Mouse (Mus musculus): ENCODE data around the gene Usp35. TPM values are rescaled to one million over a fixed set of nuclear protein-coding genes. Genes with fewer than 3 reads are reported as not detected.

Gene Usp35
- polyA plus RNA-seq, 1 experiment, result 5.0 TPM

DNA sequence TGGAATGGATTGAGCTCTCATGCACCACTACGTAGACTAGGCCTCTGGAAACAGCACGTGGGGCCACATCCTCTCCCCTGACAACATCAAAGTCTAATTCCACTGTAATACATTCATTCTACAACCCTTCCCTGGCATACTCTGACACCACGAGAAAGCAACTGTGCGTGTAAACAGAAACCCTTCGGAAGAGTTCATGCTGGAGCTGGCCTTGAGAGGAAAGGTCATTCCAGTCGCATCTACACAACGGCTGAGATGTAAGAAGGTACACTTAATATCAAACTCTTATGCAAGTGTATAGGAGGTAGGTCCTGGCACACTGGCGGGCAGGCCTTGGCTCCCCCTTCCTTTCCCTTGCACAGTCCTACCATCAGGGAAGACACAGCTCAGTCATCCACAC, 7.5 kb downstream of the Usp35 start:
- Histone ChIP-seq H3K27ac (ENCODE audit: insufficient read depth, low read length) (no peak overlapping the region), H3K4me1 (ENCODE audit: control insufficient read depth, insufficient read depth, low read length) (no peaks in the 10 kb centered on the region), H3K4me3 (ENCODE audit: insufficient read depth, low read length) (no peak overlapping the region)
- TF ChIP-seq POLR2A (IDR thresholded peaks at IDR 0.05; ENCODE audit: low read depth, low read length) (no peak), CTCF (IDR thresholded peaks at IDR 0.05; ENCODE audit: borderline replicate concordance, insufficient read depth, low read length) (no peak)

DNA sequence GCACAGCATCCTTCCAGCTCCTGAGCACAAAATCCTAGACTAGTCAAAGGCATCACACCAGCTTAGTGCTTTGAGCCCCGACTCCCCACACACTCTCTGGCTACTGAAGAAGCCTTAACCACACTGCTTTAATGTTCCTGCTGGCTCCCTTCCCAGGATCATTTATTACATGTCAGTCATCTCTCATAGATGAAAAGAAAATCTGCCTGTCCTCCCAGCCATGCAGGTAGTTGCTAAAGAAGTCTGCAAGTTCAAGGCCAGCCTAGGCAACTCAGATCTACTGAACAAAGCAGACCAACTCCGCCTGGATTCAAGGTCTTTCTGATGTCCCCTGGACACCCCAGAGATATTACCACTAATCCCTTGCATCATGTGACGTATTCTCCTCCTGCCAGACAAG, 14.1 kb downstream of the Usp35 start:
- H3K27ac ChIP-seq (ENCODE audit: insufficient read depth, low read length), result no peak overlapping the region

DNA sequence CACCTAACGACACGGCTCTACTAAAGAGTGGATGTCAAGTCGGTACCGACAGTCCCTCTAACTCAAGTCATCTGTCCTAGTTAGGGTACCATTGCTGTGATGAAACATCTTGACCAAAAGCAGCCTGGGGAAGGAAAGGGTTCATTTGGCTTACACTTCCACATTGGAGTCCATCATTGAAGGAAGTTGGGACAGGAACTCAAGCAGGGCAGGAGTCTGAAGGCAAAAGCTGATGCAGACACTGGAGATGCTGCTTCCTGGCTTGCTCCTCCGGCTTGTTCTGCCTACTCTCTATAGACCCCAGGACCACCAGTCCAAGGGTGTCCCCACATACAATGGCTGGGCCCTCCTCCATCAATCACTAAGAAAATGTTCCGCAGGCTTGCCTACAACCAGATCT, 16.2 kb downstream of the Usp35 start:
- no peak for TF ChIP-seq POLR2A (IDR thresholded peaks at IDR 0.05; ENCODE audit: low read depth, low read length)
- TF ChIP-seq CTCF (IDR thresholded peaks at IDR 0.05; ENCODE audit: borderline replicate concordance, insufficient read depth, low read length), result no peak
- no peak overlapping the region for H3K27ac ChIP-seq (ENCODE audit: insufficient read depth, low read length)
- no peaks in the 10 kb centered on the region for H3K4me1 ChIP-seq (ENCODE audit: control insufficient read depth, insufficient read depth, low read length)
- no peak overlapping the region for H3K4me3 ChIP-seq (ENCODE audit: insufficient read depth, low read length)

More for the DNA sequence above, 14.1 kb downstream of the Usp35 start:
- no peak overlapping the region for H3K4me3 ChIP-seq (ENCODE audit: insufficient read depth, low read length)
- no peak for TF ChIP-seq POLR2A (IDR thresholded peaks at IDR 0.05; ENCODE audit: low read depth, low read length)
- no peak for TF ChIP-seq CTCF (IDR thresholded peaks at IDR 0.05; ENCODE audit: borderline replicate concordance, insufficient read depth, low read length)
- H3K4me1 ChIP-seq (ENCODE audit: control insufficient read depth, insufficient read depth, low read length), result no peaks in the 10 kb centered on the region

DNA sequence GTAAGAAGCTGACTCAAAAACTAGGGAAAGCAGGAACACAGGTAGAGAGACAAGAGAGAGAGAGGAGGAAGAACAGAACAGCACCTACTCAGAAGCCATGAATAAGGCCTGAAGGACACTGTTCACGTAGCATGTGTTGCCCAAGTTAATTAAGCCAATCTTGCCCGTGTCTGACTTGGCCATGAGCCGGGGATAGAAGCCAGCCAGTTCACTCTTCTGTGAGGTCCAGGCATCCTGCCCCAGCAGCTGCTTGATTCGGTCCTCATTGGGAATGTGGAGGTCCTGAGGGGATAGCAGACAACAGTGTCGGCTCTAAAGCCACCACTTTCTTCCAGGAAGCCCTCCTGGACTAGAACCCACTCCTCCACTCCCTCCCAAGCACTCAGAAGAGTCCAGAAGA, 17.2 kb downstream of the Usp35 start:
- TF ChIP-seq POLR2A (IDR thresholded peaks at IDR 0.05; ENCODE audit: low read depth, low read length), result no peak
- TF ChIP-seq CTCF (IDR thresholded peaks at IDR 0.05; ENCODE audit: borderline replicate concordance, insufficient read depth, low read length), result no peak
- H3K4me1 ChIP-seq (ENCODE audit: control insufficient read depth, insufficient read depth, low read length), result no peaks in the 10 kb centered on the region
- no peak overlapping the region for H3K27ac ChIP-seq (ENCODE audit: insufficient read depth, low read length)
- H3K4me3 ChIP-seq (ENCODE audit: insufficient read depth, low read length), result no peak overlapping the region

DNA sequence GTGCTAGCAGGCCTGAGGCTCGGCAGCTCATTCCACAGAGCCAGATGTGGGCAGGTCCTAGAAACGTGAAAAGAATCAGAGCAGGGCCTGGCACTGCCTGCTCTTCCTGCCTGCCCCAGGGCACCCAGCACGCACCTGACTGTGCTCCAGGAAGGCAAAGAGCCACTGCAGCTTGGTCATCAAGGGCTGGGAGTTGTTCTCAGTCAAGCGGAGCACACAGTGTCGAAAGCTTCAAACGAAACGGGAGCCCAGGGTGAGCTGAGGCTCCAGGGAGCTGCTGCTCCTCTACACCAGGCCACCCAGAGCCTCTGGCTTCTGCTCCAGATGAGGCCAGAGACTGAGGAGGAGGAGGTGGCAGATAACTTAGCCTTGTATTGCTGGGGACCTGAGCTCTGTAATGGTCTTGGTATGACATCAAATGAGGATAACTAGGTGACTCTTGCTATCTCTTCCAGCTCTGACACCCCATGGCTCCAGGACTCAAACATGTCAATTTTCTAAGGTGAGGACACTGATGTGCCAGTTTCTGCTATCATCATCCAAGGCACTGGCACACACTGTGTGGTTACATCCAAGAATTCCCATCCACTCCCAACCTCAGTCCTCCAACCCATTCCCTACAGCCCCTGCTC, 18.3 kb downstream of the Usp35 start:
- no peaks in the 10 kb centered on the region for H3K4me1 ChIP-seq (ENCODE audit: control insufficient read depth, insufficient read depth, low read length)
- no peak overlapping the region for H3K27ac ChIP-seq (ENCODE audit: insufficient read depth, low read length)
- H3K4me3 ChIP-seq (ENCODE audit: insufficient read depth, low read length), result no peak overlapping the region
- no peak for TF ChIP-seq POLR2A (IDR thresholded peaks at IDR 0.05; ENCODE audit: low read depth, low read length)
- no peak for TF ChIP-seq CTCF (IDR thresholded peaks at IDR 0.05; ENCODE audit: borderline replicate concordance, insufficient read depth, low read length)

DNA sequence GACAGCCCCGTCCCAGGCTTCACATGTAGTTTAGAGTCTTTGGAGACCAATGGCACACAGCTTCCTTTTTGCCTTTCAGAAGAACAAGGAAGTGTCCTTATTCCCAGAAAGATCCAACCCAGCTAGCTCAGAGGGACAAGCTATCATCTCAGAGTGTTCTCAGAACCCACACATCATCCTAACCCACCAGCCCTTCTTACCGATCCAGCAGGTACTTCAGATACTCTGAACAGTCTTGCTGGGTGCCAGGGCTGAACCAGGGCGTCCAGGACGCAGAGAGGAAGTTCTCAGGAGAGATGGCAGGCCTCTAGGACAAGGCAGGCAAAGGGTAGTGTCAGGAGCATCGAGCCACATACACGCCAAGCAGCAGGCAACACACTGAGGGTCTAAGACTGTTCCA, 19.0 kb downstream of the Usp35 start:
- H3K4me1 ChIP-seq (ENCODE audit: control insufficient read depth, insufficient read depth, low read length), result no peaks in the 10 kb centered on the region
- no peak overlapping the region for H3K4me3 ChIP-seq (ENCODE audit: insufficient read depth, low read length)
- no peak for TF ChIP-seq POLR2A (IDR thresholded peaks at IDR 0.05; ENCODE audit: low read depth, low read length)
- H3K27ac ChIP-seq (ENCODE audit: insufficient read depth, low read length), result no peak overlapping the region

DNA sequence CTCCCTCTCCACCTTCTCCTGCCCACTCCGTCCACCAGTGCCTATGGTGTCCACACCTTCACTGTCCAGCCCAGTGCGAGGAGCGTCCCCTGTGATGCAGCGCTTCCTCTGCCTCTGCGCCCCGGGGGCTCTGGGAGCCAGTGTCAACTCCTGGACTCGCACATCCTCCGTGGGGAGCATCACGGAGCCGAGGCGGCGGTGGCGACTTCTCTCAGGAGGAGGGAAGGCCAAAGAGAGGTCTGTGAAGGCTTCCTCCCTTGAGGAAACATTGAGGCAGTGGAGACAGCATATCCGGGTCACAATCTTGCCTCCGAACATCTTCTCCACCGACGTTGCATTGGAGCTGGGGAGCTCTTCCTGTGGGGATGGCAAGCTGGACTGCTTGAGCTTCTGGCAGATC, 19.6 kb downstream of the Usp35 start:
- no peak overlapping the region for H3K27ac ChIP-seq (ENCODE audit: insufficient read depth, low read length)

DNA sequence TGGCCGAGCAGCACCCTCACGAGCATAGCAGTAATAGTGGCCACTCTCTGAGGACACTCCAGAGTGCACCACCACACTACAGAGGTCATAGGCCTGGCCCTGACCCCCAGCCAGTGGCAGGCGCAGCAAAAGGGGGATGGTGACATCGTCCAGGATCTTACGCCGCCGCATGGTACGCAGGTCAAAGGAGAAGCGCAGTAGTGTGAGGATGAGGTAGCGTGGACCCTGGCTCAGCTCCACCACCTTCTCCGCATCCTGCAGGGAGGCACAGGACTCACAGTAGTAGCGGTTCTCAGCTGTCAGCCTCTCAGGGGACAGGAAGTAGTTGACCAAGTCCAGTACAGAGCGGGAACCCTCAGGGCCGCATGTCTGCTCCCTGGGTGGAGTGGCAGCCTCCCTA, 20.2 kb downstream of the Usp35 start:
- Histone ChIP-seq H3K4me1 (ENCODE audit: control insufficient read depth, insufficient read depth, low read length) (no peaks in the 10 kb centered on the region), H3K4me3 (ENCODE audit: insufficient read depth, low read length) (no peak overlapping the region), H3K27ac (ENCODE audit: insufficient read depth, low read length) (no peak overlapping the region)
- TF ChIP-seq POLR2A (IDR thresholded peaks at IDR 0.05; ENCODE audit: low read depth, low read length), result no peak
- TF ChIP-seq CTCF (IDR thresholded peaks at IDR 0.05; ENCODE audit: borderline replicate concordance, insufficient read depth, low read length), result no peak

More for the DNA sequence above, 19.6 kb downstream of the Usp35 start:
- TF ChIP-seq CTCF (IDR thresholded peaks at IDR 0.05; ENCODE audit: borderline replicate concordance, insufficient read depth, low read length) (no peak), POLR2A (IDR thresholded peaks at IDR 0.05; ENCODE audit: low read depth, low read length) (no peak)
- no peaks in the 10 kb centered on the region for H3K4me1 ChIP-seq (ENCODE audit: control insufficient read depth, insufficient read depth, low read length)
- H3K4me3 ChIP-seq (ENCODE audit: insufficient read depth, low read length), result no peak overlapping the region

DNA sequence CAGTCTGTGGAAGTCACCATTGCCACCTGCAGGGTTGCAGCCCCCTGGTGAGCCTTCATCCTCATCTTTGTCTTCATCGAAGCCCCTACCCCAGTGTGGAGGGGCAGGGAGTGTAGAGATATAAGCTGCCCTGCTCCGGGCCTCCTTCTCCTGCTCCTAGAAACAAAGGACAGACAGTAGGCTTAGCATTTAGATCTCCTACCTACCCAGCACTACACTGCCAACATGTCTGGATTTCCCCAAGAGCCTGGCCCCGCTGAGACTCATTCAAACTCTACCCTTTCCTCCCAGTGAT, 21.5 kb downstream of the Usp35 start:
- Histone ChIP-seq H3K4me1 (ENCODE audit: control insufficient read depth, insufficient read depth, low read length) (no peaks in the 10 kb centered on the region), H3K27ac (ENCODE audit: insufficient read depth, low read length) (no peak overlapping the region), H3K4me3 (ENCODE audit: insufficient read depth, low read length) (no peak overlapping the region)
- TF ChIP-seq CTCF (IDR thresholded peaks at IDR 0.05; ENCODE audit: borderline replicate concordance, insufficient read depth, low read length) (no peak), POLR2A (IDR thresholded peaks at IDR 0.05; ENCODE audit: low read depth, low read length) (no peak)

DNA sequence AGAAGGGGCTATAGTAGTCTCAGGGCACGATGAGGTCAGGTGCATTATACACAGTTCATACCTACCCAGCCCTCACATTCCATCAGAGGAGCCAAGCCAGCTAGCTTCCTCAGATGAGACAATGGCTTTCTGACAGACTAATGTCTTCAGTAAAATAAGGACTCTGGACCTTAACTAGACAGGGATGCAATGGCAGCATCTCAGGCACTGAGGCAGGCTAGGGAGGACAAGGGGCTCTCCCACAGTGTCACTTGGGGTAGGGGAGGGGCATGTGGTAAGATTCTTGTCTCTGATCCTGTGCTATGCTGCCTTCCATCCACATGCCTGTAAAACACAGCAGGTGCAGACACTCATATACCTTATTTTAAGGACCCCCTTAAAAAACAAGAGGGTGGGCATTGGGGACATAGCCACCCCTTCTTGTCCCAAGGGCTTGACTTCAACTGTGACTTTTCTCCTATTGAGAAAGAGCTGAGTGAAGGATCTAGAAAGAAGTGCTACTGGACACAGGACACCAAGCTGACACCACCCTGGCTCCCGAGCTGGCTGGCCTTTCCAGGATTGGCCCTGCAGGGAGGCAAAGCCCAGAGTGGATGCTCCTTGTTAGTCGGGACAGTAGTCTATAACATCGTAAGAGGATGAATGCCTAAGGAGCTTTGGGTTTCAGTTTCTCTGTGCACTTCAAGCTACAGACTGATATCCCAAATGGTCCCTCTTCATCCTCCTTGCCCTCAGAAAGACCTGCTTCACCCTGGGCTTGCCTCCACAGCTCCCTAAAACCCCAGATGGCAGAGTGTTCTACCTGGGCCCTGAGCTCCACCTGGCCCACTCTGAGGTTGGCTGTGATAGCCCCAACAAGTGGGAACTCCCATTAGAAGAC, 22.1 kb downstream of the Usp35 start:
- TF ChIP-seq POLR2A (IDR thresholded peaks at IDR 0.05; ENCODE audit: low read depth, low read length) (no peak), CTCF (IDR thresholded peaks at IDR 0.05; ENCODE audit: borderline replicate concordance, insufficient read depth, low read length) (no peak)
- Histone ChIP-seq H3K27ac (ENCODE audit: insufficient read depth, low read length) (no peak overlapping the region), H3K4me1 (ENCODE audit: control insufficient read depth, insufficient read depth, low read length) (no peaks in the 10 kb centered on the region), H3K4me3 (ENCODE audit: insufficient read depth, low read length) (no peak overlapping the region)

All from embryonic fibroblast, embryonic 13.5 days (primary cell).